33 mouse cellular contexts compared by ENCODE assay signal in genomic region chr9:32708491-32708890, GRCm38 (mm10).
DNase-seq lines count a peak whose midpoint lies in the region; ATAC-seq and TF ChIP-seq lines count a peak whose summit lies in the region.
"Had no signal": no experiment of that assay in that cellular context is flagged by ENCODE, and none has a peak within 500 bp of the region (broad histone marks: within the 10 kb centered on the region; RNA-seq: fewer than 3 reads in every experiment).

No protein-coding gene starts in this region.

- H3K36me3 ChIP-seq in kidney, adult 2 months (ENCODE audit: control insufficient read depth, insufficient read depth, low read length) = no peaks in the 10 kb centered on the region
- no peaks in the 10 kb centered on the region for H3K36me3 ChIP-seq in kidney, embryonic 14.5 days (ENCODE audit: control insufficient read depth, insufficient read depth, low read length)
- H3K36me3 ChIP-seq in thymus, adult 2 months (ENCODE audit: control insufficient read depth, insufficient read depth, low read length) = peaks cover 66% of the 10 kb centered on the region
- H3K36me3 ChIP-seq: forebrain, embryonic 12.5 days; heart, embryonic 10.5 days; heart, embryonic 15.5 days; hindbrain, embryonic 12.5 days; liver, embryonic 15.5 days; lung, embryonic 15.5 days; midbrain, embryonic 12.5 days; neural tube, embryonic 15.5 days had no signal

- 67% methylated on average over 6 of the region's 6 CpGs for WGBS in kidney, adult 2 months
- 76% methylated on average over 6 of the region's 6 CpGs for WGBS in kidney, embryonic 14.5 days
- WGBS in thymus, adult 2 months = 77% methylated on average over 6 of the region's 6 CpGs

- H3K4me1 ChIP-seq in kidney, adult 2 months (ENCODE audit: control insufficient read depth, insufficient read depth, low read length) = peaks cover 21% of the 10 kb centered on the region
- H3K4me1 ChIP-seq in kidney, embryonic 14.5 days (ENCODE audit: control insufficient read depth, insufficient read depth, low read length) = peaks cover 50% of the 10 kb centered on the region
- H3K4me1 ChIP-seq in thymus, adult 2 months (replicated peaks; ENCODE audit: control insufficient read depth, insufficient read depth, low read length) = peaks cover 58% of the 10 kb centered on the region
- H3K4me1 ChIP-seq: forebrain, embryonic 12.5 days; midbrain, embryonic 12.5 days had no signal

- H3K27me3 ChIP-seq in kidney, adult 2 months (replicated peaks; ENCODE audit: control insufficient read depth, insufficient read depth, low read length) = no peaks in the 10 kb centered on the region
- H3K27me3 ChIP-seq in kidney, embryonic 14.5 days (ENCODE audit: control insufficient read depth, insufficient read depth, low read length) = no peaks in the 10 kb centered on the region
- no peaks in the 10 kb centered on the region for H3K27me3 ChIP-seq in thymus, adult 2 months (ENCODE audit: control insufficient read depth, insufficient read depth, low read length)
- H3K27me3 ChIP-seq: heart, embryonic 15.5 days; liver, embryonic 15.5 days; lung, embryonic 15.5 days had no signal

- no peak overlapping the region for H3K4me3 ChIP-seq in kidney, adult 2 months (ENCODE audit: insufficient read depth, low read depth, low read length)
- no peak overlapping the region for H3K4me3 ChIP-seq in kidney, embryonic 14.5 days (ENCODE audit: low read length)
- H3K4me3 ChIP-seq in thymus, adult 2 months (ENCODE audit: control insufficient read depth, insufficient read depth, low read length) = no peak overlapping the region
- H3K4me3 ChIP-seq: forebrain, embryonic 12.5 days; heart, embryonic 15.5 days; hindbrain, embryonic 12.5 days; liver, embryonic 15.5 days; lung, embryonic 15.5 days; megakaryocyte, embryonic 14.5 days; midbrain, embryonic 12.5 days; neural tube, embryonic 15.5 days had no signal

- H3K9me3 ChIP-seq in kidney, embryonic 14.5 days (ENCODE audit: control insufficient read depth, low read length) = no peaks in the 10 kb centered on the region
- H3K9me3 ChIP-seq: forebrain, embryonic 12.5 days; heart, embryonic 10.5 days; heart, embryonic 15.5 days; liver, embryonic 15.5 days; lung, embryonic 15.5 days; megakaryocyte, embryonic 14.5 days; neural tube, embryonic 15.5 days had no signal

- no peak for TF ChIP-seq CTCF in kidney, adult 2 months (conservative IDR thresholded peaks at IDR 0.05; ENCODE audit: insufficient read depth, insufficient read length, low read depth, low read length)
- no peak for TF ChIP-seq CTCF in thymus, adult 2 months (IDR thresholded peaks at IDR 0.05; ENCODE audit: borderline replicate concordance, control insufficient read depth, extremely low read depth, insufficient read depth, low read length, poor library complexity)

- no peak for DNase-seq in kidney, adult 2 months
- DNase-seq in thymus, adult 2 months = no peak
- DNase-seq in thymus, adult 18-20 months = no peak
- peak; percentile 57 for DNase-seq in CD4-positive helper T cell, adult 2 months (ENCODE audit: low read depth, low spot score)
- no peak for DNase-seq in layer of hippocampus, adult 9-10 months (ENCODE audit: low spot score)
- no peak for DNase-seq in urinary bladder, postnatal 14 days (ENCODE audit: low spot score)
- DNase-seq: adrenal gland, adult 2 months; adrenal gland, postnatal 36 days; cerebellum, adult 18-20 months; cerebellum, postnatal 10 days; forebrain, postnatal 0 days; gastrocnemius, postnatal 10 days; heart, postnatal 36 days; kidney, postnatal 4 days; layer of hippocampus, postnatal 36 days; left cerebral cortex, postnatal 4 days; lung, postnatal 36 days; retina, postnatal 1 day; right cerebral cortex, postnatal 14 days had no signal

- no peak for TF ChIP-seq POLR2A in kidney, adult 2 months (IDR thresholded peaks at IDR 0.05; ENCODE audit: low read depth, low read length)
- no peak for TF ChIP-seq POLR2A in thymus, adult 2 months (IDR thresholded peaks at IDR 0.05; ENCODE audit: control insufficient read depth, extremely low read depth, insufficient read depth, low read length, poor library complexity)

- H3K9ac ChIP-seq in kidney, embryonic 14.5 days (ENCODE audit: low read depth, low read length) = no peak overlapping the region
- H3K9ac ChIP-seq: forebrain, embryonic 12.5 days; forebrain, postnatal 0 days; heart, embryonic 15.5 days; hindbrain, embryonic 12.5 days; liver, embryonic 15.5 days; lung, embryonic 15.5 days; midbrain, embryonic 12.5 days; neural tube, embryonic 15.5 days had no signal

- no peak for ATAC-seq in kidney, embryonic 14.5 days (ENCODE audit: low FRiP score, low TSS enrichment)
- ATAC-seq in inflammation-experienced regulatory T-cells, adult 6 months = peak; percentile 20
- ATAC-seq: forebrain, postnatal 0 days; hindbrain, postnatal 0 days; intestine, postnatal 0 days had no signal

- peak overlapping the region; percentile 21; the same call in 1 of the 2 replicates for H3K27ac ChIP-seq in kidney, adult 2 months (ENCODE audit: insufficient read depth, low read depth, low read length)
- H3K27ac ChIP-seq in kidney, embryonic 14.5 days (ENCODE audit: low read depth, low read length) = no peak overlapping the region; the same call in 1 of the 2 replicates
- H3K27ac ChIP-seq in thymus, adult 2 months (ENCODE audit: control insufficient read depth, insufficient read depth, low read length) = peak overlapping the region; percentile 66
- H3K27ac ChIP-seq: forebrain, embryonic 12.5 days; heart, embryonic 10.5 days; heart, embryonic 15.5 days; hindbrain, embryonic 12.5 days; hindbrain, postnatal 0 days; liver, embryonic 15.5 days; lung, embryonic 15.5 days; midbrain, embryonic 12.5 days; neural tube, embryonic 15.5 days; stomach, postnatal 0 days had no signal

- H3K4me2 ChIP-seq in kidney, embryonic 14.5 days (replicated peaks; ENCODE audit: low read depth, low read length) = no peak overlapping the region
- H3K4me2 ChIP-seq: forebrain, embryonic 12.5 days; hindbrain, embryonic 12.5 days; midbrain, embryonic 12.5 days; neural tube, embryonic 15.5 days had no signal
